Mouse (Mus musculus): Measurements from ENCODE around the gene Mocs1. TPM values are rescaled to one million over a fixed set of nuclear protein-coding genes. Genes with fewer than 3 reads are reported as not detected.

The Mocs1 gene
- polyA plus RNA-seq, 1 experiment from 2014 or later: 6.4 TPM

DNA sequence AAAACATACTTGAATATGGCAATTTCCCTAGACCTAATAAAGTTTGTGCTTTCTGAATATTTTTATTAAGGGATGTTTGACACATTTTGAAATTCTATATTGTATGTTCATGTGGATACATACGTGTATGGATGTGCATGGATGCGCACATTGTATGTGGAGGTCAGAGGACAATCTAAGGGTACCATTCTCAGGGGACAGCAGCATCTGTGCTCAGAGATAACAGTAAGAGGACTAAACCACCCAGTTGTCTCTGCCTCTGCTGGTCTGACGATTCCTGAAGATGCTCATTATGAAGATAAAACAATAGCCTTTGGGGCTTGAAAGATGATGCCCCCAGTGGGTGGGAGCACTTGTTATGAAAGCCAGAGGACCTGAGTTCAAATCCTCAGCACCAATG lies 36.7 kb downstream of the Mocs1 start:
- no peaks in the 10 kb centered on the region for H3K4me1 ChIP-seq
- no peak for DNase-seq (ENCODE audit: low spot score)
- H3K9me3 ChIP-seq: no peaks in the 10 kb centered on the region
- no peak overlapping the region for H3K4me3 ChIP-seq
- WGBS: 89% methylated on average over 3 of the region's 3 CpGs
- no peaks in the 10 kb centered on the region for H3K27me3 ChIP-seq (replicated peaks; ENCODE audit: low read depth, poor library complexity, severe bottlenecking)
- peaks cover 19% of the 10 kb centered on the region for H3K36me3 ChIP-seq (replicated peaks)
- H3K27ac ChIP-seq (replicated peaks): no peak overlapping the region

DNA sequence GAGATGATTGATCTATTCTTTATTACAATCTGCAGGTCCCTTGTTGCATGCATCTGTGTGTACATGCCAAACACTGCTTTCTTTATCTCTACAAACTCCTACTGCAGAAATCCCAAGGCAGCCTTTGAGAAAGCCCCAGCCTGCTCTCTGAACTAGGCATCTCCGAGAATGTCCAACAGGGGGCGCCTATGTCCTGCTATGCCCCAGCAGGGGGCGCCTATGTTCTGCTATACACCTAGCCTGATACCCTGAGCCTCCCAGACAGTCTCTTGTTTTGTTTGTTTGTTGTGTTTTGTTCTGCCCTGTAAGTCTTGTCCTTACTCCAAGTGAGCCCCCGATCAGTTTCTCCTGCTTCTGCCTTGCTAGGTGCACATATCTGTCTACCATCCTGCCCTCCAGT lies 40.1 kb downstream of the Mocs1 start:
- H3K4me3 ChIP-seq: no peak overlapping the region
- H3K27me3 ChIP-seq (replicated peaks; ENCODE audit: low read depth, poor library complexity, severe bottlenecking): no peaks in the 10 kb centered on the region
- H3K4me1 ChIP-seq: peaks cover 11% of the 10 kb centered on the region
- H3K27ac ChIP-seq (replicated peaks): no peak overlapping the region
- H3K9me3 ChIP-seq: no peaks in the 10 kb centered on the region
- WGBS: 37% methylated on average over 4 of the region's 4 CpGs
- peaks cover 13% of the 10 kb centered on the region; the same call in 1 of the 2 replicates for H3K36me3 ChIP-seq (replicated peaks)
- peak; percentile 79 for DNase-seq (ENCODE audit: low spot score)

DNA sequence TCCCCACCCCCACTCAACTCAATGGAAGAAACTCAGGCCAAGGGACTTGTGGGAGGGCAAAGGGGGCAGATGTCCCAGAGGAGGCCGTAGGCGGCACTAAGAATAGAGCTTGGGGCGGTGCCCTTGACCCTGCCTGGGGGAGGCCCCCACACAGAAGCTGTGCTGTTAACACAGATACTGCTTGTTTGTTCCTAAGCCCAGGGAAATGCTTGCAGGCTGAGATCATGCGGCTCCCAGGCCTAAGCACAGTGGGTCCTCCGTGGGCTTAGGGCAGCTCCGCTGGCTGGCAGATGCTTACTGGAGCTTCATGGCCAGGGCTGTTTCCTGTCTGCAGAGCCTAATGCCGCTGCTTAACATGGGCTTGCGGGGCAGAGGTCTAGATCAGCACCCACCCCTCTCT lies 44.5 kb downstream of the Mocs1 start:
- no peaks in the 10 kb centered on the region for H3K9me3 ChIP-seq
- DNase-seq (ENCODE audit: low spot score): peak; percentile 33
- H3K36me3 ChIP-seq (replicated peaks): peaks cover 22% of the 10 kb centered on the region; the same call in 1 of the 2 replicates
- peak overlapping the region; percentile 63 for H3K27ac ChIP-seq (replicated peaks)
- peaks cover 11% of the 10 kb centered on the region for H3K4me1 ChIP-seq
- H3K27me3 ChIP-seq (replicated peaks; ENCODE audit: low read depth, poor library complexity, severe bottlenecking): no peaks in the 10 kb centered on the region
- WGBS: 53% methylated on average over 8 of the region's 8 CpGs
- no peak overlapping the region for H3K4me3 ChIP-seq

DNA sequence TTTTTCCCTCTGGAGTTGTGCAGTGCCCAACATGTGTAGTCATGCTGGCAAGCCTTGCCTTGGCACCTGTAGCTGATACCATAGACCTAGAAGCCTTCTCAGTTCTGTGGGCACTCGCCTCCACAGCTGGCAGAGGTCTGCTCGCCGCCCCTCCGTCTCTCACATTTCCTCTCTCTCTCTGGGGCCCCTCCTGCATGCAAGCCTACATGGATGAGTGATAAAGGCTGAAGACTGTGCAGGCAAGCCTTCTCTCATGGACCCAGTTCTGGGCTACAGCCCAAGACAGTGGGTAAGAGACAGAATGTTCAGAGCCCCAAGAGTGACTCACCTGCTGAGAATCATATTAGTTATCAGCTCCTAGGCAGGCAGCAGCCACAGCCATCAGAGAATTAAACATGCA lies 45.9 kb downstream of the Mocs1 start:
- WGBS: 90% methylated on average over 4 of the region's 4 CpGs

DNA sequence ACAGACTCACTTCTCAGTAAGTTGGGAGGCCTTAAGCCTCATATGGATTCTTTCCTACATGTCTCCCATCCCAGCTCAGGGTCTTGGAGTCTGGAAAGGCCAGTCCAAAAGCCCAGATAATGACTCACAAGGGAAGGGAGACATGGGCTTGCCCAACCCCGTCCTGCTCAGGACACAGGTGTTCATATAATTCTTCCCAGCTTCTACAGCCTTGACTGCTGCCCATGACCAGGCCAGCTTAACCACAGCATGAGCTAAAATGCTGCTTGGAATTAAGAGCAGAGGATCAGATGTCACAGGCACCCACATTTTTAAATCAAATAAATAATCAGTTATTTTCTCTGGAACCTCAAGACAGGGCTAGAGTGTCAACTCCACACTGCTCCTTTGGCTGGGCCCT lies 47.0 kb downstream of the Mocs1 start:
- Histone ChIP-seq H3K4me3 (no peak overlapping the region), H3K36me3 (replicated peaks) (peaks cover 39% of the 10 kb centered on the region), H3K27ac (replicated peaks) (no peak overlapping the region), H3K4me1 (peaks cover 11% of the 10 kb centered on the region), H3K27me3 (replicated peaks; ENCODE audit: low read depth, poor library complexity, severe bottlenecking) (no peaks in the 10 kb centered on the region), H3K9me3 (no peaks in the 10 kb centered on the region)
- DNase-seq (ENCODE audit: low spot score): no peak
- 80% methylated on average over 1 of the region's 1 CpGs for WGBS

More for the DNA sequence above, 45.9 kb downstream of the Mocs1 start:
- peaks cover 11% of the 10 kb centered on the region for H3K4me1 ChIP-seq
- no peak for DNase-seq (ENCODE audit: low spot score)
- H3K27me3 ChIP-seq (replicated peaks; ENCODE audit: low read depth, poor library complexity, severe bottlenecking): no peaks in the 10 kb centered on the region
- H3K27ac ChIP-seq (replicated peaks): no peak overlapping the region
- no peak overlapping the region for H3K4me3 ChIP-seq
- peaks cover 28% of the 10 kb centered on the region; the same call in 1 of the 2 replicates for H3K36me3 ChIP-seq (replicated peaks)
- no peaks in the 10 kb centered on the region for H3K9me3 ChIP-seq

DNA sequence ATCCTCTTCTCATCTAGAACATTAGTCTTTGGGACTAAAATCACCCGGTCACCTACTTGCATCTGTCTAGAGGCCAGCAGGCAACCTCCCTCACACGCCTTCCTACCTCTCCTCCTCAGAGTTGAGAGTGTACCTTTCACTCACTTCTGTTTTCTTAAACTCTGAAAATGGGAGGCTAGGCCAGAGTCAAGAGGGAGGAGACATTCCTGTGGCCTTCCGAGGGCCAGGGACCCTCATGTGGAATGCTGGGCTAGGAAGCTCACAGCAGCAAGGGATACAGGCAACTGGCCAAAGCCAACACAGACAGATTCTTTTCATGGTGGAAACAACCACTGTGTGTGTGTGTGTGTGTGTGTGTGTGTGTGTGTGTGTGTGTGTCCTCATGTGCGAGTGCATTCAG lies 49.2 kb downstream of the Mocs1 start:
- Histone ChIP-seq H3K4me1 (peaks cover 8% of the 10 kb centered on the region), H3K9me3 (no peaks in the 10 kb centered on the region), H3K4me3 (no peak overlapping the region), H3K27ac (replicated peaks) (no peak overlapping the region), H3K36me3 (replicated peaks) (peaks cover 51% of the 10 kb centered on the region), H3K27me3 (replicated peaks; ENCODE audit: low read depth, poor library complexity, severe bottlenecking) (no peaks in the 10 kb centered on the region)
- no peak for DNase-seq (ENCODE audit: low spot score)
- WGBS: 81% methylated on average over 4 of the region's 4 CpGs

DNA sequence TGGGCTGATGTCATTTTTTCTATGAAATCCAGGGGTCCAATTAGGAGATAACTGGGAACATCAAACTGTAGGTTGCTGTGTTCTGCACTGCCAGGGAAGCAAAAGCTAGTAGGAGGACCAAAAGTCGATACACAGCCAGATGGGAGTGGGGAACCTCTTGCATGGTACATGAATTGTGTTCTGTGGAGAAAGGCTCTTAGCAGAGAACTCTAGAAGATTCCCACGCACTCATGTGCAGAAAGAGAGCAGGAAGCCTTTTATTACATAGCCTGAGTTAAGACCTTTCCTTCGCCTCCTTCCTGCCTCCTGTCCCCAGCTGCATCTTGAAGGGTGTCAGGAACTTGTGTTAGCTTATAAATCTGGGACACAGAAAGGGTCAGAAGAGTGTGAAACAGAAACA lies 53.7 kb downstream of the Mocs1 start:
- Histone ChIP-seq H3K27ac (replicated peaks) (no peak overlapping the region), H3K4me3 (no peak overlapping the region), H3K27me3 (replicated peaks; ENCODE audit: low read depth, poor library complexity, severe bottlenecking) (no peaks in the 10 kb centered on the region), H3K36me3 (replicated peaks) (peaks cover 57% of the 10 kb centered on the region), H3K4me1 (no peaks in the 10 kb centered on the region), H3K9me3 (no peaks in the 10 kb centered on the region)
- 84% methylated on average over 3 of the region's 3 CpGs for WGBS
- no peak for DNase-seq (ENCODE audit: low spot score)

DNA sequence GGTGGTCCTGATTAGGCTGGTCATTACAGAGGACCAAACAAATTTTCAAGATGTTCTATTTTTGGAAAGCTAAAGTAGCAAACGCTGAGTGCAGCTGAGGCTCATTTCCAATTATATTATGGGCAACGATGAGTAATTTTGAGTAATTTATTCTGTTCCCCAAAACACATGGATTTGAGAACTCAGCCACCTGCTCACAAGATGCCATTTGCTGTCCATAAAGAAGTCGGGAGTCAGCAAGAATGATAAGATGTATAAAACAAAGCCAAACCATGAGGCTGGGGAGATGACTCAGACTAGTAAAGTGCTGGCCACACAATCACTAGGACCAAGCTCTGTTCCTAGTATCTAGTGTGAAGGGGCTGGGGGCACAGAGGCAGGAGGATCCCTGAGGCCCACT lies 56.3 kb downstream of the Mocs1 start:
- peaks cover 68% of the 10 kb centered on the region for H3K36me3 ChIP-seq (replicated peaks)
- no peak for DNase-seq (ENCODE audit: low spot score)
- no peak overlapping the region for H3K27ac ChIP-seq (replicated peaks)

DNA sequence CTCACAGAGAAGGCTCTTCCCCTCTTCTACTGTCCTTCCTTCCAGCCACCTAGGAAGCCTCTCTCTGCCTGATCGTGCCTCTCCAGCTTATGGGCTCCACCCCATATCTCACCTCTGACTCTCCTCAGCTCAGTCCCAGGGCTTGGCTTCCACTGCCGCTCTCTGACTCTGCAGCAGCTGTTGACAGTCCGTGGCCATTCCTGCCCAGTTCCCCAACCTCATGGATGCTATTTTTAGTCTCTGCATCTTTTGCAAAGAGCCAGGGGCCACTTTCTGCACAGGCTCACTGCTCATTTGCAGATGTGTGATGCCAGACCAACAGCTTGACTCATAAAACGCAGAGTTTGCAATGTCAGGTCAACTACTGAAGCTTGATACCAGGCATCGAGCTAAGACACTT lies 60.9 kb downstream of the Mocs1 start:
- peaks cover 57% of the 10 kb centered on the region for H3K36me3 ChIP-seq (replicated peaks)
- 78% methylated on average over 5 of the region's 5 CpGs for WGBS
- no peaks in the 10 kb centered on the region for H3K27me3 ChIP-seq (replicated peaks; ENCODE audit: low read depth, poor library complexity, severe bottlenecking)
- H3K27ac ChIP-seq (replicated peaks): no peak overlapping the region
- H3K9me3 ChIP-seq: no peaks in the 10 kb centered on the region
- no peak overlapping the region for H3K4me3 ChIP-seq
- no peak for DNase-seq (ENCODE audit: low spot score)
- no peaks in the 10 kb centered on the region for H3K4me1 ChIP-seq

More for the DNA sequence above, 56.3 kb downstream of the Mocs1 start:
- WGBS: 90% methylated on average over 3 of the region's 3 CpGs
- Histone ChIP-seq H3K9me3 (no peaks in the 10 kb centered on the region), H3K4me1 (no peaks in the 10 kb centered on the region), H3K4me3 (no peak overlapping the region), H3K27me3 (replicated peaks; ENCODE audit: low read depth, poor library complexity, severe bottlenecking) (no peaks in the 10 kb centered on the region)

DNA sequence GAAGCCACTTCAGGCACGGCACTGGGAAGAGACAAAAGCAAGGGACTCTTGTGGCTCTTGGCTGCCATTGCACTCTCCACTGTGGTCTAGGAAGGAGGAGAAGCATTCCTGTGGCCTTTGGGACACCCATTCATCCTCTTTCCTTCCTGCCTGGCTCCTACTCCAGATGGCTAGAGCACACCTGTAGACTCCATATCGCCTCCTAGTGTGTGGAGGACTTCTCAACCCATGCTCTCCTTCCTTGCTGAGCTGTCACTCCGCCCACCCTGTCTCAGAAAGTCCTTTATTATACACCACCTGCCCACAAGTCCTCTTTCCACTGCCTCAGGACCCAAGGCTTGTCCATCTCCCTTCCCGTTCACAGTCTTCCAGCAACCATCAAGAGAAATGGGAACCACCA lies 65.1 kb downstream of the Mocs1 start:
- WGBS: 91% methylated on average over 4 of the region's 4 CpGs
- H3K4me1 ChIP-seq: no peaks in the 10 kb centered on the region
- no peaks in the 10 kb centered on the region for H3K9me3 ChIP-seq
- DNase-seq (ENCODE audit: low spot score): no peak
- peaks cover 47% of the 10 kb centered on the region for H3K36me3 ChIP-seq (replicated peaks)
- no peak overlapping the region for H3K27ac ChIP-seq (replicated peaks)
- no peaks in the 10 kb centered on the region for H3K27me3 ChIP-seq (replicated peaks; ENCODE audit: low read depth, poor library complexity, severe bottlenecking)
- no peak overlapping the region for H3K4me3 ChIP-seq

DNA sequence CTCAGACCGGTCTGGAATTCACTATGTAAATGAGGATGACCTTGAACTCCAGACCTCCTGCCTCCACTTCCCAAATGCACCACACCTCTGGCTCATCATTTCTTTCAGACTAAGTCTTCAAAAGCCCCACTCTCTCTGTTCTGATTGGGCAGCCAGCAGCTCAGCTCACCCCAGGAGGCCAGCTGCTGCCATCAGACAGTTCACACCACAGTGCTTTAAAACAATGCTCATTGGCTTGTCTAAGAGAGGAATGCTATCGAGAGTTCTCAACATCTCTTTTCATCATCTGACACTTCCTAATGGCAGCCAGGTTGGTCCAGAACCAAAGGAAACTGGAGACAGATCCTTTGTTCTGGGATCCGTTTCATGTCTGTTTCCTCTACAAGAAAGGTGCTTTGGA lies 70.0 kb downstream of the Mocs1 start:
- Histone ChIP-seq H3K9me3 (no peaks in the 10 kb centered on the region), H3K27me3 (replicated peaks; ENCODE audit: low read depth, poor library complexity, severe bottlenecking) (no peaks in the 10 kb centered on the region), H3K4me3 (no peak overlapping the region), H3K36me3 (replicated peaks) (peaks cover 27% of the 10 kb centered on the region), H3K4me1 (no peaks in the 10 kb centered on the region), H3K27ac (replicated peaks) (no peak overlapping the region)
- 67% methylated on average over 3 of the region's 3 CpGs for WGBS
- DNase-seq (ENCODE audit: low spot score): no peak

DNA sequence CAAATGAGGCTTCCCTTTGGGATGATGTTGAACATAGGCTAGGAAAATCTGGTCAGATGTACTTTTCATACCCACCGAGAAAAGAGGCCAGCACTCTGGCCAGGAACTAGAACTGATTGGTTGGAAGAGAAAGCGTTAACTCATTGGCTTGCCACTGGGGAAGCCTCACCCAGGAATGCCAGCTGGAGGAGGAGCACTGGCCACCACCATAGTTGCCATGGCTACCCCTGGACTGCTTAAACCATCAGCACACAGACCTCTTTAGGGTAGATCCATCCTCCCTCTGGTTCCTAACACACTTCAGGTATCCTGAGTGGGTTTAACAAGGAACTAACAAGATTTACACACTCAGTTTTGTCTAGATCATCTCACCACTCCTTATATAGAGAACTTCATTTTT lies 71.5 kb downstream of the Mocs1 start:
- no peak for DNase-seq (ENCODE audit: low spot score)

DNA sequence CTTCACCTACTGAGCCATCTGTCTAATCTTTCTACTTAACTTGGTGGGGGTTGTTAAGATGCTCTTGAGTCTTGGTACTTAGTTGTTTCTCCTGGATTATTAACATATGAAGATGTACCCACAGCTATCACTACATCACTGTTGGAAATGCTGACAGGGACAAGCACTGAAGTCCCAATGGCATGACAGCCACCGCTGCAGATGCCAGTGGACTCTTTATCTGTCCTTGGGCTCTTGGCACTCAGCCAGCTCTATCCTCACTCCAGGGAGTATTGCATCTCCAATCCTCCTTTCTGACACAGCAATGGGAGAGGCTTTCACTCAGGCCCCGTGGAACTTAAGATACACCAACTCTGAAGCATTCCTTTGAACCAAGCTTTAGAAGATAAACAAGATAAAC lies 72.1 kb downstream of the Mocs1 start:
- Histone ChIP-seq H3K36me3 (replicated peaks) (peaks cover 8% of the 10 kb centered on the region), H3K27ac (replicated peaks) (no peak overlapping the region), H3K9me3 (no peaks in the 10 kb centered on the region), H3K4me1 (no peaks in the 10 kb centered on the region), H3K4me3 (no peak overlapping the region), H3K27me3 (replicated peaks; ENCODE audit: low read depth, poor library complexity, severe bottlenecking) (no peaks in the 10 kb centered on the region)
- 79% methylated on average over 2 of the region's 2 CpGs for WGBS
- DNase-seq (ENCODE audit: low spot score): no peak

More for the DNA sequence above, 71.5 kb downstream of the Mocs1 start:
- Histone ChIP-seq H3K4me1 (no peaks in the 10 kb centered on the region), H3K9me3 (no peaks in the 10 kb centered on the region), H3K36me3 (replicated peaks) (peaks cover 12% of the 10 kb centered on the region), H3K4me3 (no peak overlapping the region), H3K27ac (replicated peaks) (no peak overlapping the region), H3K27me3 (replicated peaks; ENCODE audit: low read depth, poor library complexity, severe bottlenecking) (no peaks in the 10 kb centered on the region)
- 92% methylated on average over 2 of the region's 2 CpGs for WGBS

All from embryonic facial prominence, embryonic 10.5 days (tissue).